Mouse (Mus musculus): Measurements from ENCODE around the gene Atad5.
"Not testable (repeated sequence)": the region's sequence is repeated elsewhere in the genome, so short reads cannot be mapped to it uniquely, and the experiment has no call there.

DNA sequence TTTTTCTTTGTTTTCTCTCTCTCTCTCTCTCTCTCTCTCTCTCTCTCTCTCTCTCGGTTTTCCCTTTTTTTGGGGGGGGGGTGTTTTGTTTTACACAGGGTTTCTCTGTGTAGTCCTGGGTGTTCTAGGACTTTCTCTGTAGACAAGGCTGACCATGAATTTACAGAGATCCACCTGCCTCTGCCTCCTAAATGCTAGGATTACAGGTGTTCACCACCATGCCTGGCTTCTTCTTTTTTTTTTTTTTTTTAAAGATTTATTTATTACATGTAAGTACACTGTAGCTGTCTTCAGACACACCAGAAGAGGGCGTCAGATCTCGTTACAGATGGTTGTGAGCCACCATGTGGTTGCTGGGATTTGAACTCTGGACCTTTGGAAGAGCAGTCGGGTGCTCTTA is 59.8 kb downstream of the Atad5 start:
- not testable (repeated sequence) for TF ChIP-seq CTCF (conservative IDR thresholded peaks at IDR 0.05; ENCODE audit: low read length); NANOG (IDR thresholded peaks at IDR 0.05; ENCODE audit: borderline replicate concordance, low read length)

All from E14TG2a.4 (cell line).